Mouse (Mus musculus) lung, embryonic 14.5 days (tissue): Measurements from ENCODE around the gene Gm45785. TPM values are rescaled to one million over a fixed set of nuclear protein-coding genes. Genes with fewer than 3 reads are reported as not detected.
A peak's percentile ranks its signal among the peaks of the same experiment; 100 is the strongest.

Experiments used
- ATAC-seq: fragments of 200-750 bp; cut with Nextera tagmentation; 2 replicates; pipeline ENCODE4 v1.8.0; 2017; ENCODE audit warnings: mild to moderate bottlenecking, moderate TSS enrichment, moderate library complexity; ENCODE audit not compliant: insufficient read depth
- DNase-seq: peaks from one replicate; pipeline ENCODE4 v3.0.0-alpha.2; 2015
- H3K27ac ChIP-seq: fragments of 300-500 bp; sonication (generic); 2 replicates; pipeline ENCODE4 v1.5.1; 2014; ENCODE audit warnings: low read depth, mild to moderate bottlenecking, moderate library complexity
- H3K27me3 ChIP-seq: fragments of 300-500 bp; sonication (generic); 2 replicates; pipeline ENCODE4 v1.6.1; 2014; ENCODE audit warnings: low read length, control low read depth; ENCODE audit not compliant: insufficient read depth
- H3K36me3 ChIP-seq: fragments of 300-500 bp; sonication (generic); 2 replicates; pipeline ENCODE4 v1.6.1; 2014; ENCODE audit warnings: control low read depth; ENCODE audit not compliant: insufficient read depth
- H3K4me1 ChIP-seq: fragments of 300-500 bp; sonication (generic); 2 replicates; pipeline ENCODE4 v1.6.1; 2014; ENCODE audit warnings: antibody characterized with exemption, control low read depth; ENCODE audit not compliant: insufficient read depth
- H3K4me2 ChIP-seq: fragments of 300-500 bp; sonication (generic); 2 replicates; pipeline ENCODE4 v1.6.1; 2014; ENCODE audit warnings: mild to moderate bottlenecking
- H3K4me3 ChIP-seq: fragments of 300-500 bp; sonication (generic); 2 replicates; pipeline ENCODE4 v1.5.1; 2014; ENCODE audit warnings: low read depth, low read length
- H3K9ac ChIP-seq: fragments of 300-500 bp; sonication (generic); 2 replicates; pipeline ENCODE4 v1.6.1; 2014
- H3K9me3 ChIP-seq: fragments of 300-500 bp; sonication (generic); 2 replicates; pipeline ENCODE4 v1.6.1; 2016; ENCODE audit warnings: low read depth, low read length, control low read depth
- CTCF ChIP-seq: IDR thresholded peaks from 2 replicates; pipeline ENCODE4 v1.5.1; 2016; ENCODE audit warnings: antibody characterized with exemption, low read depth
- WGBS: fragments of 180-500 bp; shearing (Covaris S2); extraction: QIAGEN DNeasy Blood & Tissue Kit; methylation state at CpG from one replicate; pipeline ENCODE4 v1.1.7; 2014; 5-methylcytosine and 5-hydroxymethylcytosine counted together
- polyA plus RNA-seq: library from polyadenylated mRNA; unstranded; fragments of >200 nt; fragmentation: Nextera tagmentation; extraction: Ambion mirVana; gene quantifications from 2 replicates; pipeline ENCODE4 v1.2.1, GENCODE M21; 2014

The Gm45785 gene
- polyA plus RNA-seq, 1 experiment from 2014 or later, result not detected

DNA sequence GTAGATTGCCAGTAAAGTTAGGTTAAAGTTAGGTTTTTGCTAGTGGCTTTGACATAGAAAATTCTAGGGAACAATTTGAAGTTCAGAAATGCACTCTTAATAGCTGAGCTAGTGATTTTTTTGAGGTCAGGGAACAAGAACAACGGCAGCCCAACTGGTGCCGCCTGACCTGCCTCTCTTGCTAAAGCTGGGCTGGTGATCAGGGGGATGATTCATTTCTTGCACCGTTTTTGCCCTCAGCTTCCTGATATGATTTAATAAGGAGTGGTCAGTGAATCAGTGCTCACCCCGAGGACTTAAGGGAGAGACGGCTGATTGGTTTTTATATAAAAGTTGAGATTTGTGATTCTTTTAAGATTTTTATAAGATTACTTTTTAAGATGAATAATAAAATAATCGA is 24.7 kb downstream of the Gm45785 start:
- ATAC-seq (no peak), DNase-seq (no peak)
- H3K9ac ChIP-seq, result no peak overlapping the region
- no peak overlapping the region for H3K4me2 ChIP-seq
- 57% methylated on average over 6 of the region's 6 CpGs for WGBS
- no peaks in the 10 kb centered on the region for H3K9me3 ChIP-seq
- no peaks in the 10 kb centered on the region for H3K27me3 ChIP-seq
- no peak for TF ChIP-seq CTCF
- no peak overlapping the region for H3K4me3 ChIP-seq
- no peak overlapping the region for H3K27ac ChIP-seq
- H3K4me1 ChIP-seq, result no peaks in the 10 kb centered on the region
- H3K36me3 ChIP-seq, result no peaks in the 10 kb centered on the region

DNA sequence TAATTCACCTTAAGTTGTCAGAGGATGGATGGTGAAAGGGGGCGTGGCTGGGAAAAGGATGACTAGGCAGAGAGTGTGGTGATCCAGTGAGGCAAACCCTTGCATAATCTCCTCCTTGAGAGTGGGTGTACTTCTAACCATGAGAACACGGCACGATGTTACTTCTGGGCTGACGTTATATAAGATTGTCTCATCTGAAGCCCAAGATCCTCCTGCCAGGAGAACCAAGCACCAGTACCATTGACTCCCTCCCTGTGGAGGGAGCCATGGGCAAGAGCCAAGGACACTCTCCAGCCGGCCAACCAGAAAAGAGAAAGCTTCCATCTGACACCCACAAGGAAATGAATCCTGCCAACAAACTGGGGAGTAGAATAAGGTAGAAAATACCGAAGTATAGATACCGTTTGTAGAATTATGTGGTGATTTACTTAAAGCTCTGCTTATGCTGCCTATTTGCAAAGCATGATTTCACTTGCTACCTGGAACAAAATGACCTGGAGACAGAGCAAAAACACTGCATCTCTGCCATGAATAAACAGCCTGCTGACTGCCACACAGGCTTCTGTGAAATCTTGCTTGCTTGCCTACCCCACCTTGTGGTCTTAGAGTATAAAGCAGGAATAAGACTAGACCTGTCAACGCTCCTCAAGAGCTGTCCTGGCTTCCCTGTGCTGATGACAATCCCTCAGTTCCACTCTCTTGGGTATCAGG is 27.8 kb downstream of the Gm45785 start:
- ATAC-seq (no peak; the same call in 1 of the 2 replicates), DNase-seq (peak; percentile 57)
- 25% methylated on average over 8 of the region's 8 CpGs for WGBS

DNA sequence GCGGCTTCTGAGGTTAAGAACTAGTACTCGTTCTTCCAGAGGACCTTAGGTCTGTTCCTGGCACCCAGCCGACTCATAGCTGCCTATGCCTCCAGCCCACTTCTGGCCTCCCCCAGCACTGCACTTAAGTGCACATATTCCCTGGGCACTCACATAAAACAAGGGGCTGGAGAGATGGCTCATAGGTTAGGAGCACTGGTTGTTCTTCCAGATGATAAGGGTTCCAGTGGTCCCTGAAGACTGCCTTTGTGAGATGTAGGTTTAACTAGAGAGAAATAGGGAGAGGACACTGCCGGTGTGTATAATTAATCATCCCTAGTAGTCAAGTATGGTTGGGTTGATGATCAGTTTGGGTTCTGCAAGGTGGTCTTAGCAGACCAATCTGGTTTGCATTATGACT is 33.4 kb downstream of the Gm45785 start:
- 85% methylated on average over 4 of the region's 4 CpGs for WGBS
- no peaks in the 10 kb centered on the region for H3K27me3 ChIP-seq
- H3K27ac ChIP-seq, result no peak overlapping the region
- DNase-seq (no peak), ATAC-seq (no peak)
- H3K9ac ChIP-seq, result no peak overlapping the region
- no peak for TF ChIP-seq CTCF
- H3K36me3 ChIP-seq, result no peaks in the 10 kb centered on the region
- H3K4me1 ChIP-seq, result no peaks in the 10 kb centered on the region; the same call in 1 of the 2 replicates
- no peak overlapping the region for H3K4me3 ChIP-seq
- no peaks in the 10 kb centered on the region for H3K9me3 ChIP-seq
- no peak overlapping the region for H3K4me2 ChIP-seq

More for the DNA sequence above, 27.8 kb downstream of the Gm45785 start:
- Histone ChIP-seq H3K4me1 (no peaks in the 10 kb centered on the region), H3K9me3 (no peaks in the 10 kb centered on the region), H3K36me3 (no peaks in the 10 kb centered on the region), H3K4me2 (no peak overlapping the region), H3K9ac (no peak overlapping the region), H3K27me3 (no peaks in the 10 kb centered on the region), H3K27ac (no peak overlapping the region), H3K4me3 (no peak overlapping the region)
- TF ChIP-seq CTCF, result peak; percentile 66

DNA sequence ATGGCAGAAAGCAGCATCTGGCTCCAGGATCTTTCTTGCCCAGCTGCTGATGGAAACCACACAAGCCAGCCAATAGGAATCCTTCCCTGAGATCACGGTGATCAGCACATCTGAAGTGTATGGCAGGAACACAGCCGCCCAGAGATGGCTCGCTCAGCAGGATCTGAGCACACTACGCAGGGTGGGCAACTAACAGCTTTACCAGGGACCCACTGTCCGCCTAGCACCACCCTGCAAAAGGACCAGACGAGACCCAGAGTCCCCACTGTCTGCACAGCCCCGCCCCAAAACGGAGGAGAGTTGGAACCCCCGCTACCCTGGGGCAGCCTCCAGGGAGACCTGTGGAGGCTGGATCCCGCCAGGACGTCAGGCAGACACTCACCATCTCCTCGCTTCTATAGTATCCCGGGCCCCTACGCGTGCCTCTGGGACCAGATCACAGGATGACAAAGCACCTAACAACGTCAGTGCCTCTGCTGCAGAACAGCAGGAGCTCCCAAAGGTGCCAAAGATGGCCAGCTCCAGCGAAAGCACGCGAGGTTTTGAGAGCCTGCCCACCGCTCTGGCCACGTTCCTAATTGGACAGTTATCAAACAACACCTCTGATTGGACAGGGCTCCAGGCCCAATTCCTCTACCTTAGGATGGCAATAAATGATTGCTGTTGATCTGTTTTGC is 34.3 kb downstream of the Gm45785 start, which contains the start of gene Zfp941:
Zfp941 (minus strand) TSS at position 526 of the 677 bp plus-strand sequence.
- H3K27me3 ChIP-seq, result no peaks in the 10 kb centered on the region
- H3K36me3 ChIP-seq, result no peaks in the 10 kb centered on the region
- peak within 1 kb of the TSS; percentile 68 for H3K4me2 ChIP-seq
- no peaks in the 10 kb centered on the region for H3K9me3 ChIP-seq
- ATAC-seq (peak; percentile 81), DNase-seq (peak; percentile 59)
- H3K4me1 ChIP-seq, result no peaks in the 10 kb centered on the region; the same call in 1 of the 2 replicates
- TF ChIP-seq CTCF, result no peak
- H3K4me3 ChIP-seq, result peak within 1 kb of the TSS; percentile 43
- WGBS, result 1% methylated on average over 21 of the region's 21 CpGs
- no peak within 1 kb of the TSS for H3K27ac ChIP-seq
- peak within 1 kb of the TSS; percentile 34; the same call in 1 of the 2 replicates for H3K9ac ChIP-seq

DNA sequence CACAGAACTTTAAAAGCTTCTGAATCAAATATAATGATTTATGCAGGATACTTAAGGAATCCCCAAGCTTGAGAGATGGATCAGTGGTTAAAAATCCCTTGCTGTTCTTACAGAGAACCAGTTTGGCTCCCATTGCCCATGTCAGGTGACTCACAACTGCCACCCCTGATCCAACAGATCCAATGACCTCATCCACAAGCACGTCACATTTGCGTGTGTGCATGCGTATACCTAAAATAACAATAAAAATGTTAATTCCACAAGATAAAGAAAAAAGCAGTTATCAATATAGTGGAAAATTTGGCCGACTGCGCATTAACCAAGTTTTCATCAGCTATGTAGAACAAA is 34.9 kb downstream of the Gm45785 start:
- Histone ChIP-seq H3K4me1 (no peaks in the 10 kb centered on the region; the same call in 1 of the 2 replicates), H3K27ac (no peak overlapping the region), H3K4me3 (peak overlapping the region; percentile 43), H3K4me2 (peak overlapping the region; percentile 68), H3K9ac (peak overlapping the region; percentile 34; the same call in 1 of the 2 replicates), H3K27me3 (no peaks in the 10 kb centered on the region), H3K9me3 (no peaks in the 10 kb centered on the region), H3K36me3 (no peaks in the 10 kb centered on the region)
- no peak for TF ChIP-seq CTCF
- 48% methylated on average over 5 of the region's 5 CpGs for WGBS
- ATAC-seq, result peak; percentile 25; the same call in 1 of the 2 replicates
- no peak for DNase-seq

DNA sequence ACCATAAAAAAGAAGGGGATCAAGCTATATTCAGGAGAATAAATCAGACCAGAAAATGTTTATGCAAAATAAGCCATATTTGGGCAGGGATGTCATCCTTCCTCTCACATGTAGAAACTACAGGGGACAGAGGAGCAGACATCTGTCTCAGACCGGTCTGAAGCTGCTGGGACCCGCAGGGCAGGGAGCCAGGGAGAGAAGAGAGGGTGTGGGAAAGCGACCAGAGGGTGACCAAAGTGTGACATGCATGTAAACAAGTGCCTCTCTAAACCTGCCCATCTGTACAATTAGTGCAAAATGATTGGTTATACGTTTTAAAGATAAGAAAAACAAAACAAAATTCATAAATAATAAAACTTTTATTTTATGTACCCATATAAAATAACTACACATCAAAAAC is 36.0 kb downstream of the Gm45785 start:
- H3K27me3 ChIP-seq, result no peaks in the 10 kb centered on the region
- H3K9ac ChIP-seq, result no peak overlapping the region
- H3K4me1 ChIP-seq, result no peaks in the 10 kb centered on the region; the same call in 1 of the 2 replicates
- no peak overlapping the region for H3K4me2 ChIP-seq
- TF ChIP-seq CTCF, result no peak
- 41% methylated on average over 4 of the region's 4 CpGs for WGBS
- DNase-seq (no peak), ATAC-seq (no peak)
- H3K36me3 ChIP-seq, result no peaks in the 10 kb centered on the region
- no peak overlapping the region for H3K4me3 ChIP-seq
- H3K27ac ChIP-seq, result no peak overlapping the region
- H3K9me3 ChIP-seq, result no peaks in the 10 kb centered on the region

DNA sequence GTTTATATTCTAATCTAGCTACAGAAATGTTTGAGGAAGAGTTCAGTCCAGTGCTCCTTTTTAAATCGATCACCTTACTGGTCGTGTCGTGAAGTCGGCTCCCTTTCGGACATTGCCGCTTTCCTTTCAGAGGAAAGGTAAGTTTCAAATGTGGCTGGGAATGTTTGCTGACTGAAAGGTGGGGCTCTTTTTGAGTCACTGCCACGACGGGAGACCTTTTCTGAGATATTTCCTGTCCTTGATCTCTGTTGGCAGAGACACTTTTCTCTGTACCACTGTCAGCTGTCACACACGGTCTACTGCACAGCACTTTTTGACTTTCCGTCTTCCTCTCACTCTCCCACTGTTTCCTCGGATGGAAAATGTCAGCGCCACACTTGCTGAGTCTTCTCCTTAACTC is 43.3 kb downstream of the Gm45785 start:
- H3K27me3 ChIP-seq, result no peaks in the 10 kb centered on the region
- H3K4me2 ChIP-seq, result no peak overlapping the region
- no peaks in the 10 kb centered on the region for H3K36me3 ChIP-seq
- TF ChIP-seq CTCF, result no peak
- H3K4me3 ChIP-seq, result no peak overlapping the region
- H3K27ac ChIP-seq, result no peak overlapping the region
- no peak overlapping the region for H3K9ac ChIP-seq
- H3K9me3 ChIP-seq, result no peaks in the 10 kb centered on the region
- DNase-seq (no peak), ATAC-seq (no peak)
- H3K4me1 ChIP-seq, result no peaks in the 10 kb centered on the region
- WGBS, result 84% methylated on average over 12 of the region's 12 CpGs
